Comparison of ENCODE assay signal across 10 mouse cellular contexts in genomic region chr5:143057753-143058152, GRCm38 (mm10). TPM values are rescaled to one million over a fixed set of nuclear protein-coding genes. Genes with fewer than 3 reads are reported as not detected.
DNase-seq lines count a peak whose midpoint lies in the region; ATAC-seq and TF ChIP-seq lines count a peak whose summit lies in the region.
"Had no signal": no experiment of that assay in that cellular context is flagged by ENCODE, and none has a peak within 500 bp of the region (broad histone marks: within the 10 kb centered on the region; RNA-seq: fewer than 3 reads in every experiment).

No protein-coding gene starts in this region.

- H3K4me3 ChIP-seq in kidney, embryonic 14.5 days (ENCODE audit: low read length) = no peak overlapping the region
- H3K4me3 ChIP-seq in liver, postnatal 0 days (ENCODE audit: low read depth, low read length) = no peak overlapping the region
- H3K4me3 ChIP-seq: midbrain, embryonic 12.5 days had no signal

- H3K27me3 ChIP-seq in kidney, embryonic 14.5 days (ENCODE audit: control insufficient read depth, insufficient read depth, low read length) = no peaks in the 10 kb centered on the region
- H3K27me3 ChIP-seq in liver, postnatal 0 days (ENCODE audit: insufficient read depth, low read length) = no peaks in the 10 kb centered on the region
- H3K27me3 ChIP-seq: midbrain, embryonic 12.5 days had no signal

- TF ChIP-seq CTCF in liver, postnatal 0 days (IDR thresholded peaks at IDR 0.05; ENCODE audit: low read depth) = no peak

- peak overlapping the region; percentile 4; the same call in 1 of the 2 replicates for H3K27ac ChIP-seq in kidney, embryonic 14.5 days (ENCODE audit: low read depth, low read length)
- peak overlapping the region; percentile 91 for H3K27ac ChIP-seq in liver, postnatal 0 days (ENCODE audit: low read depth)
- H3K27ac ChIP-seq: midbrain, embryonic 12.5 days had no signal

- TF ChIP-seq EP300 in liver, postnatal 0 days (IDR thresholded peaks at IDR 0.05; ENCODE audit: low read depth) = no peak

- DNase-seq in cerebellum, postnatal 10 days = peak; percentile 21 to 26
- DNase-seq in cerebellum, postnatal 4 days (ENCODE audit: low spot score in 2 of 2) = no peak
- no peak for DNase-seq in kidney, adult 8-10 months
- DNase-seq in MN1 (ENCODE audit: low spot score) = peak; percentile 25
- no peak for DNase-seq in liver, postnatal 0 days
- DNase-seq in adrenal gland, adult 18-20 months (ENCODE audit: low spot score in 2 of 2) = no peak
- DNase-seq in layer of hippocampus, postnatal 14 days (ENCODE audit: low spot score in 2 of 2) = no peak
- DNase-seq: right cerebral cortex, postnatal 4 days had no signal

- H3K4me2 ChIP-seq in kidney, embryonic 14.5 days (replicated peaks; ENCODE audit: low read depth, low read length) = no peak overlapping the region
- peak overlapping the region; percentile 57 for H3K4me2 ChIP-seq in liver, postnatal 0 days (ENCODE audit: low read depth, low read length)
- H3K4me2 ChIP-seq: midbrain, embryonic 12.5 days had no signal

- H3K9ac ChIP-seq in kidney, embryonic 14.5 days (ENCODE audit: low read depth, low read length) = no peak overlapping the region
- no peak overlapping the region for H3K9ac ChIP-seq in liver, postnatal 0 days (replicated peaks)
- H3K9ac ChIP-seq: midbrain, embryonic 12.5 days had no signal

- no peaks in the 10 kb centered on the region for H3K9me3 ChIP-seq in kidney, embryonic 14.5 days (ENCODE audit: control insufficient read depth, low read length)
- no peaks in the 10 kb centered on the region for H3K9me3 ChIP-seq in liver, postnatal 0 days (ENCODE audit: low read length)
- H3K9me3 ChIP-seq: midbrain, embryonic 12.5 days had no signal

- H3K4me1 ChIP-seq in kidney, embryonic 14.5 days (ENCODE audit: control insufficient read depth, insufficient read depth, low read length) = no peaks in the 10 kb centered on the region
- peaks cover 78% of the 10 kb centered on the region for H3K4me1 ChIP-seq in liver, postnatal 0 days (ENCODE audit: insufficient read depth)

- peaks cover 42% of the 10 kb centered on the region for H3K36me3 ChIP-seq in kidney, embryonic 14.5 days (ENCODE audit: control insufficient read depth, insufficient read depth, low read length)
- peaks cover 21% of the 10 kb centered on the region for H3K36me3 ChIP-seq in liver, postnatal 0 days (replicated peaks; ENCODE audit: insufficient read depth, low read length)

- ATAC-seq in kidney, embryonic 14.5 days (ENCODE audit: low FRiP score, low TSS enrichment) = no peak
- ATAC-seq in liver, postnatal 0 days = peak; percentile 6

- WGBS in kidney, embryonic 14.5 days = 88% methylated on average over 1 of the region's 1 CpGs
- WGBS in liver, postnatal 0 days (ENCODE audit: insufficient replicate concordance) = 41% methylated on average over 1 of the region's 1 CpGs

RNA-seq across cellular contexts. Expression of gene Rnf216, which starts 55.0 kb away (rescaled TPM):
- polyA plus RNA-seq in kidney, embryonic 14.5 days (2014; fragmentation: Nextera tagmentation; extraction: Ambion mirVana) = 28.7 and 48.3 TPM in 2 replicates
- polyA plus RNA-seq in liver, postnatal 0 days (2015; fragmentation: Nextera tagmentation; extraction: Ambion mirVana) = 8.4 and 10.5 TPM in 2 replicates
- 10 to 100 TPM; 33.6 to 44.9 TPM for total RNA-seq in adrenal gland, adult 18-20 months (2021)
- total RNA-seq in layer of hippocampus, postnatal 14 days (2021) = 10 to 100 TPM; 46.4 to 47.4 TPM

Comparison
In these comparisons a context has a peak if more than half of its experiments do, and no peak if none do; other contexts are left out.
1. DNase-seq: peak in cerebellum, postnatal 10 days (2 of 2) and MN1 (single experiment); none in cerebellum, postnatal 4 days (0 of 2), kidney, adult 8-10 months (0 of 2), liver, postnatal 0 days (single experiment), adrenal gland, adult 18-20 months (0 of 2) and layer of hippocampus, postnatal 14 days (0 of 2).